Mouse (Mus musculus): ENCODE measurements around the gene Trim14. TPM values are rescaled to one million over a fixed set of nuclear protein-coding genes. Genes with fewer than 3 reads are reported as not detected.

The Trim14 gene
- total and polyA plus RNA-seq, 2 experiments from 2014 or later, result 1.2 to 1.5 TPM

DNA sequence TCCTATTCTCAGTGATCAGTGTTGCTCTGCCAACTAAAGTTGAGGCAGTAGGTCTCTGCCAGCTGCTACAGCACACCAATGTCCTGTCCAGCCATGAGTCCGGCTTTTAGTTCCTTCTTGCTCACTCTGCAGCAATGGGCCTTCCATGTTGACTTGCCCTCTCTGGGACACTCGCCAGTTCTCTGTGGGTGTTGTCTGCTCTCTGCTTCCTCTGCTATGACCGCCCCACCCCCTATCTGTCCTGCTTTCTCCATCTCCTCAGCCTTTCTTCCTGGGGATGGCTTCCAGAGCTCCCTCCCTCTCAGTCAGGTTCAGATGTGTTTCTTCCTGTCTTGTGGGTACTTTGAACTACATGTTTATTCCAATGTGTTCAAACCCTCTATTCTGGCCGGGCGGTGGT, 48.6 kb downstream of the Trim14 start:
- no peak overlapping the region for H3K4me2 ChIP-seq (ENCODE audit: low read depth, low read length)
- no peak for TF ChIP-seq CTCF (IDR thresholded peaks at IDR 0.05; ENCODE audit: low read depth)
- no peaks in the 10 kb centered on the region for H3K36me3 ChIP-seq (ENCODE audit: insufficient read depth, low read length)
- no peak overlapping the region for H3K9ac ChIP-seq (replicated peaks; ENCODE audit: low read length)
- no peaks in the 10 kb centered on the region for H3K4me1 ChIP-seq (ENCODE audit: insufficient read depth, low read length)
- no peak overlapping the region for H3K4me3 ChIP-seq (ENCODE audit: low read length)
- no peaks in the 10 kb centered on the region for H3K27me3 ChIP-seq (ENCODE audit: insufficient read depth, low read length)
- no peak for DNase-seq (ENCODE audit: low spot score)
- ATAC-seq, result no peak
- WGBS, result 81% methylated on average over 5 of the region's 5 CpGs
- H3K9me3 ChIP-seq (ENCODE audit: low read length), result no peaks in the 10 kb centered on the region
- H3K27ac ChIP-seq, result no peak overlapping the region

- 54% methylated on average over 14 of the region's 14 CpGs for WGBS
- DNase-seq (ENCODE audit: low spot score), result no peak
These were observed 50.1 kb downstream of the Trim14 start for GRCm38 (mm10) chr4:46485696-46486417.

GRCm38 (mm10) chr4:46479081-46479480, 56.9 kb downstream of the Trim14 start:
- Histone ChIP-seq H3K36me3 (ENCODE audit: insufficient read depth, low read length) (peaks cover 4% of the 10 kb centered on the region; the same call in 1 of the 2 replicates), H3K9me3 (ENCODE audit: low read length) (no peaks in the 10 kb centered on the region), H3K27ac (no peak overlapping the region), H3K4me2 (ENCODE audit: low read depth, low read length) (no peak overlapping the region), H3K4me1 (ENCODE audit: insufficient read depth, low read length) (no peaks in the 10 kb centered on the region), H3K4me3 (ENCODE audit: low read length) (no peak overlapping the region), H3K27me3 (ENCODE audit: insufficient read depth, low read length) (no peaks in the 10 kb centered on the region), H3K9ac (replicated peaks; ENCODE audit: low read length) (no peak overlapping the region)
- 94% methylated on average over 2 of the region's 2 CpGs for WGBS
- ATAC-seq (no peak), DNase-seq (ENCODE audit: low spot score) (no peak)
- TF ChIP-seq CTCF (IDR thresholded peaks at IDR 0.05; ENCODE audit: low read depth), result no peak

More at GRCm38 (mm10) chr4:46485696-46486417, 50.1 kb downstream of the Trim14 start:
- Histone ChIP-seq H3K4me2 (ENCODE audit: low read depth, low read length) (no peak overlapping the region), H3K4me3 (ENCODE audit: low read length) (no peak overlapping the region), H3K9ac (replicated peaks; ENCODE audit: low read length) (no peak overlapping the region), H3K36me3 (ENCODE audit: insufficient read depth, low read length) (no peaks in the 10 kb centered on the region), H3K4me1 (ENCODE audit: insufficient read depth, low read length) (no peaks in the 10 kb centered on the region), H3K27me3 (ENCODE audit: insufficient read depth, low read length) (no peaks in the 10 kb centered on the region), H3K9me3 (ENCODE audit: low read length) (no peaks in the 10 kb centered on the region), H3K27ac (no peak overlapping the region)
- no peak for TF ChIP-seq CTCF (IDR thresholded peaks at IDR 0.05; ENCODE audit: low read depth)
- ATAC-seq, result no peak

GRCm38 (mm10) chr4:46475101-46475500, 60.8 kb downstream of the Trim14 start:
- Histone ChIP-seq H3K4me1 (ENCODE audit: insufficient read depth, low read length) (no peaks in the 10 kb centered on the region), H3K4me3 (ENCODE audit: low read length) (no peak overlapping the region), H3K4me2 (ENCODE audit: low read depth, low read length) (no peak overlapping the region), H3K27me3 (ENCODE audit: insufficient read depth, low read length) (no peaks in the 10 kb centered on the region), H3K36me3 (ENCODE audit: insufficient read depth, low read length) (peaks cover 24% of the 10 kb centered on the region; the same call in 1 of the 2 replicates), H3K9me3 (ENCODE audit: low read length) (no peaks in the 10 kb centered on the region), H3K27ac (no peak overlapping the region), H3K9ac (replicated peaks; ENCODE audit: low read length) (no peak overlapping the region)
- TF ChIP-seq CTCF (IDR thresholded peaks at IDR 0.05; ENCODE audit: low read depth), result no peak
- DNase-seq (ENCODE audit: low spot score) (no peak), ATAC-seq (no peak)
- WGBS, result 95% methylated on average over 5 of the region's 5 CpGs

DNA sequence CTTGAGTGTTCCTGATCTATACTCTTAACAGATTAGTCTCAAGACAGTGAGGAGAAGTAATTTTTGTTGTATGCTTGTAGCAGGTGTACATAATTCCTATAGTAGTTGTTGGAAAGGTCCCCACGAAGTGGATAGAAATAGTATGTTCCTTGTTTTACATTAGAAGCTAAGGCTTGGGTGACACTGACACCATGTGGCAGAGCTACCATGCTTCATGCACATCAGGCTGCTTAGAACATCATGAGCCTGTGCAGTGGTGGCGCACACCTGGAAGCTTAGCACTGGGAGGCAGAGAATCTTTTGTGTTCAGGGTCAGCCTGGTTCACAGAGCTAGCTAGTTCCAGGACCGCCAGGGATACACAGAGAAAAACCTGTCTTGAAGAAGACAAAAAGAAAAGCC, 70.2 kb downstream of the Trim14 start:
- Histone ChIP-seq H3K9ac (replicated peaks; ENCODE audit: low read length) (no peak overlapping the region), H3K36me3 (ENCODE audit: insufficient read depth, low read length) (peaks cover 42% of the 10 kb centered on the region; the same call in 1 of the 2 replicates), H3K4me2 (ENCODE audit: low read depth, low read length) (no peak overlapping the region), H3K4me3 (ENCODE audit: low read length) (no peak overlapping the region), H3K4me1 (ENCODE audit: insufficient read depth, low read length) (no peaks in the 10 kb centered on the region), H3K27ac (no peak overlapping the region), H3K9me3 (ENCODE audit: low read length) (no peaks in the 10 kb centered on the region), H3K27me3 (ENCODE audit: insufficient read depth, low read length) (no peaks in the 10 kb centered on the region)
- WGBS, result 77% methylated on average over 3 of the region's 3 CpGs
- peak; percentile 62 for TF ChIP-seq CTCF (IDR thresholded peaks at IDR 0.05; ENCODE audit: low read depth)
- peak; percentile 49 for DNase-seq (ENCODE audit: low spot score)
- peak; percentile 63; the same call in 1 of the 2 replicates for ATAC-seq

DNA sequence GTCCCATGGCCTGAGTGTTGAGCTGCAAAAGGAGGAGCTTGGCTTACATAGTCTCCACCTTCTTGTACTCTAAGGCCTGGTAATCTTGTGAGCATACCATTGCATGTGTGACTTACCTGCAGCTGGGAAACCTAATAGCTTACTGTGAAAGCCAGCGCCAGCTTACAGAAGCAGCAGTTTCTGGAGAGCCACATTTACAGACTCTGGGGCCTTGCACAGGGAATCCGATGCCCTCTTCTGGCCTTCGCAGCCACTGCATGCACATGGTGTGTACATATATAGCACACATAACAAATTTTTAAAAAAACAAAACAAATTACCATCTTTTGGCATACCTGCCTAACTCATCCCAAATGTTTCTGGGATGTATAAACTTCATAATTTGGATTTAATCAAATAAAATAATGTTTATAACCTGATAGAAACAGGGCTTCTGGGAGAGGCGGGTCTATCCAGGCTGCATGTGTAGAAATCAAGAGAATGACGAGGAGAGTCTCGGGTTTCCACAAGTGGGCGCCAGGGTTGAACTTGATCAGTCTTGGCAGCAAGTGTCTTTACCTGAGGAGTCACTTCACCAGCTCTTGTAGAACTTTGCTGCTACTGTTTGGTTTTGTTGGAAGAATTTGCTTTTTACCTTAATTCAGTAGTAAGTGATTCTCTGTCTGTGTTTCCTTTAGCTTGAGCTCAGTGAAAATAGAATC, 72.7 kb downstream of the Trim14 start:
- Histone ChIP-seq H3K27ac (no peak overlapping the region), H3K4me2 (ENCODE audit: low read depth, low read length) (no peak overlapping the region), H3K4me1 (ENCODE audit: insufficient read depth, low read length) (no peaks in the 10 kb centered on the region), H3K4me3 (ENCODE audit: low read length) (no peak overlapping the region), H3K36me3 (ENCODE audit: insufficient read depth, low read length) (peaks cover 34% of the 10 kb centered on the region; the same call in 1 of the 2 replicates), H3K9ac (replicated peaks; ENCODE audit: low read length) (no peak overlapping the region), H3K9me3 (ENCODE audit: low read length) (no peaks in the 10 kb centered on the region), H3K27me3 (ENCODE audit: insufficient read depth, low read length) (no peaks in the 10 kb centered on the region)
- TF ChIP-seq CTCF (IDR thresholded peaks at IDR 0.05; ENCODE audit: low read depth), result peak; percentile 64
- 87% methylated on average over 7 of the region's 7 CpGs for WGBS
- DNase-seq (ENCODE audit: low spot score), result peak; percentile 48
- ATAC-seq, result peak; percentile 55; the same call in 1 of the 2 replicates

Measured in hindbrain, postnatal 0 days (tissue).